Mouse (Mus musculus): ENCODE data around the gene Samd4b.

DNA sequence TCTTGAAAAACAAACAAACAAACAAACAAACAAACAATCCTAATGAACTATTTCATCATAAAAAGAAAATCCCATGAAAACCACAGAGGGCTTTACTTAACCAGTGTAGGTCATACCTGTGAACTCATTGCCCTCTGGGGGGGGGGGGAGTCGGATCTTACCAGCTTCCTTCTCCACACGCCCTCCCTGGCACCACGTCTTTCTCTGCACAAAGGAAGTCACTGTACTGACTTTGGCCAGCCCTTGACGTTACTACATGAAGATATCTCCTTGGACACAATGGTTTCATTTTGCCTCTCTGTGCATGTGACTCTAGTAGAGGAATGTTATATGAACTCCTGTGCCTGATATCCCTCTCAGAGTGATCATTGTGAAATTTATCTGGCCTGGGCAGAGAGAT, 36.2 kb upstream of the Samd4b start:
- TF ChIP-seq CTCF (IDR thresholded peaks at IDR 0.05; ENCODE audit: low read depth) (no peak), EP300 (IDR thresholded peaks at IDR 0.05; ENCODE audit: low read depth) (no peak)
